Mouse (Mus musculus) forebrain, embryonic 16.5 days (tissue): ENCODE results near the gene Atg7. TPM values are rescaled to one million over a fixed set of nuclear protein-coding genes. Genes with fewer than 3 reads are reported as not detected.

ENCODE experiments used
- ATAC-seq: fragments of 200-750 bp; cut with Nextera tagmentation; 2 replicates; pipeline ENCODE4 v1.8.0; 2017; ENCODE audit warnings: mild to moderate bottlenecking, moderate library complexity
- H3K27ac ChIP-seq: fragments of 300-500 bp; sonication (generic); 2 replicates; pipeline ENCODE4 v1.5.1; 2014; ENCODE audit warnings: low read length, control low read depth
- H3K27me3 ChIP-seq: fragments of 300-500 bp; sonication (generic); replicated peaks from 2 replicates; pipeline ENCODE4 v1.6.1; 2014; ENCODE audit warnings: low read length; ENCODE audit not compliant: control insufficient read depth, insufficient read depth
- H3K36me3 ChIP-seq: fragments of 300-500 bp; sonication (generic); 2 replicates; pipeline ENCODE4 v1.6.1; 2014; ENCODE audit not compliant: control insufficient read depth, insufficient read depth
- H3K4me1 ChIP-seq: fragments of 300-500 bp; sonication (generic); replicated peaks from 2 replicates; pipeline ENCODE4 v1.6.1; 2014; ENCODE audit warnings: low read length; ENCODE audit not compliant: control insufficient read depth, insufficient read depth
- H3K4me2 ChIP-seq: fragments of 300-500 bp; sonication (generic); 2 replicates; pipeline ENCODE4 v1.6.1; 2014; ENCODE audit warnings: mild to moderate bottlenecking, low read length, control low read depth
- H3K4me3 ChIP-seq: fragments of 300-500 bp; sonication (generic); replicated peaks from 2 replicates; pipeline ENCODE4 v1.5.1; 2014; ENCODE audit warnings: mild to moderate bottlenecking, low read length, control low read depth
- H3K9ac ChIP-seq: fragments of 300-500 bp; sonication (generic); replicated peaks from 2 replicates; pipeline ENCODE4 v1.6.1; 2014; ENCODE audit warnings: low read depth, low read length, control low read depth
- H3K9me3 ChIP-seq: fragments of 300-500 bp; sonication (generic); 2 replicates; pipeline ENCODE4 v1.6.1; 2016; ENCODE audit warnings: low read length; ENCODE audit not compliant: control insufficient read depth
- WGBS: fragments of 180-500 bp; shearing (Covaris S2); extraction: QIAGEN DNeasy Blood & Tissue Kit; methylation state at CpG from one replicate; pipeline ENCODE4 v1.1.7; 2014; 5-methylcytosine and 5-hydroxymethylcytosine counted together
- polyA plus RNA-seq: library from polyadenylated mRNA; unstranded; fragments of >200 nt; fragmentation: Nextera tagmentation; extraction: Ambion mirVana; gene quantifications from 2 replicates; pipeline ENCODE4 v1.2.1, GENCODE M21; 2015

Atg7 gene
- polyA plus RNA-seq, 1 experiment from 2014 or later = 23.2 TPM

- H3K9me3 ChIP-seq = no peaks in the 10 kb centered on the region
- H3K4me2 ChIP-seq = peak overlapping the region; percentile 30; the same call in 1 of the 2 replicates
- H3K4me3 ChIP-seq = no peak overlapping the region
- no peak overlapping the region; the same call in 1 of the 2 replicates for H3K9ac ChIP-seq
- no peak for ATAC-seq
- H3K4me1 ChIP-seq = peaks cover 29% of the 10 kb centered on the region
- WGBS = 34% methylated on average over 7 of the region's 7 CpGs
- peak overlapping the region; percentile 21; the same call in 1 of the 2 replicates for H3K27ac ChIP-seq
- no peaks in the 10 kb centered on the region for H3K27me3 ChIP-seq
- no peaks in the 10 kb centered on the region for H3K36me3 ChIP-seq
Observed at GRCm38 (mm10) chr6:114899652-114900051, 256.8 kb downstream of the Atg7 start.

- Histone ChIP-seq H3K9ac (peak overlapping the region; percentile 11; the same call in 1 of the 2 replicates), H3K27ac (peak overlapping the region; percentile 21; the same call in 1 of the 2 replicates), H3K4me3 (no peak overlapping the region), H3K4me2 (peak overlapping the region; percentile 30), H3K9me3 (no peaks in the 10 kb centered on the region), H3K4me1 (peaks cover 29% of the 10 kb centered on the region), H3K36me3 (no peaks in the 10 kb centered on the region), H3K27me3 (no peaks in the 10 kb centered on the region)
- WGBS = 14% methylated on average over 10 of the region's 10 CpGs
- ATAC-seq = peak; percentile 74
Observed at GRCm38 (mm10) chr6:114900194-114900593, 257.3 kb downstream of the Atg7 start.

GRCm38 (mm10) chr6:114901321-114901824 lies 258.5 kb downstream of the Atg7 start:
- Histone ChIP-seq H3K27me3 (no peaks in the 10 kb centered on the region), H3K9me3 (no peaks in the 10 kb centered on the region), H3K4me3 (no peak overlapping the region), H3K4me2 (peak overlapping the region; percentile 24), H3K27ac (peak overlapping the region; percentile 39; the same call in 1 of the 2 replicates), H3K36me3 (no peaks in the 10 kb centered on the region), H3K4me1 (peaks cover 33% of the 10 kb centered on the region), H3K9ac (0 out of 2 replicates have a peak overlapping the region, but pooled peaks have one; percentile 14)
- ATAC-seq = no peak
- whole genome bisulfite sequencing = 4% methylated on average over 12 of the region's 12 CpGs

GRCm38 (mm10) chr6:114901921-114902320 lies 259.0 kb downstream of the Atg7 start:
- Histone ChIP-seq H3K9ac (no peak overlapping the region), H3K27ac (no peak overlapping the region; the same call in 1 of the 2 replicates), H3K4me3 (no peak overlapping the region), H3K4me1 (peaks cover 38% of the 10 kb centered on the region), H3K27me3 (no peaks in the 10 kb centered on the region), H3K4me2 (no peak overlapping the region), H3K9me3 (no peaks in the 10 kb centered on the region), H3K36me3 (no peaks in the 10 kb centered on the region)
- 24% methylated on average over 4 of the region's 4 CpGs for WGBS
- ATAC-seq = peak; percentile 35; the same call in 1 of the 2 replicates

DNA sequence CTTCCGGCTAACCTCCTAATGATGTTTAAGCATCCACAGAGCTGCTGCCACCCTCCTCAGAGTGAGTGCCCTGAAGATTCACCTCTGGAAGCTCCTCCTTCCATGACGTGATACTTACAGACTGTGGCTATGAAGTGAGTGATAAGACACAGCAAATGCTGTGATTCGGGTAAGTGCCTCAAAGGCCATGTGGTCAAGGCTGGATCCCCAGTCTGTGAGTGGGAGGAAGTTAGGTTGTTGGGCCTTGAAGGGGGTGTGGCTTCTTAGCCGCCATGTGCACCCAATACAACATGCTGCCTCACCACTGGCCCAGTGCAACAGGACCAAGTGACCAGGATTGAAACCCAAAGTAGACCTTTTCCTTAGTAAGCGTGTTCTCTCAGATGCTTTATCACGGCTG lies 261.3 kb downstream of the Atg7 start:
- H3K27me3 ChIP-seq = no peaks in the 10 kb centered on the region
- H3K36me3 ChIP-seq = no peaks in the 10 kb centered on the region
- H3K4me2 ChIP-seq = no peak overlapping the region
- peaks cover 44% of the 10 kb centered on the region for H3K4me1 ChIP-seq
- WGBS = 88% methylated on average over 6 of the region's 6 CpGs
- no peak overlapping the region for H3K27ac ChIP-seq
- no peak overlapping the region for H3K9ac ChIP-seq
- no peak overlapping the region for H3K4me3 ChIP-seq
- H3K9me3 ChIP-seq = no peaks in the 10 kb centered on the region
- no peak for ATAC-seq

GRCm38 (mm10) chr6:114904818-114905217 lies 261.9 kb downstream of the Atg7 start:
- Histone ChIP-seq H3K9ac (no peak overlapping the region), H3K27ac (no peak overlapping the region), H3K27me3 (no peaks in the 10 kb centered on the region), H3K36me3 (no peaks in the 10 kb centered on the region), H3K4me2 (no peak overlapping the region), H3K4me1 (peaks cover 44% of the 10 kb centered on the region), H3K9me3 (no peaks in the 10 kb centered on the region), H3K4me3 (no peak overlapping the region)
- WGBS = 96% methylated on average over 3 of the region's 3 CpGs
- ATAC-seq = no peak

DNA sequence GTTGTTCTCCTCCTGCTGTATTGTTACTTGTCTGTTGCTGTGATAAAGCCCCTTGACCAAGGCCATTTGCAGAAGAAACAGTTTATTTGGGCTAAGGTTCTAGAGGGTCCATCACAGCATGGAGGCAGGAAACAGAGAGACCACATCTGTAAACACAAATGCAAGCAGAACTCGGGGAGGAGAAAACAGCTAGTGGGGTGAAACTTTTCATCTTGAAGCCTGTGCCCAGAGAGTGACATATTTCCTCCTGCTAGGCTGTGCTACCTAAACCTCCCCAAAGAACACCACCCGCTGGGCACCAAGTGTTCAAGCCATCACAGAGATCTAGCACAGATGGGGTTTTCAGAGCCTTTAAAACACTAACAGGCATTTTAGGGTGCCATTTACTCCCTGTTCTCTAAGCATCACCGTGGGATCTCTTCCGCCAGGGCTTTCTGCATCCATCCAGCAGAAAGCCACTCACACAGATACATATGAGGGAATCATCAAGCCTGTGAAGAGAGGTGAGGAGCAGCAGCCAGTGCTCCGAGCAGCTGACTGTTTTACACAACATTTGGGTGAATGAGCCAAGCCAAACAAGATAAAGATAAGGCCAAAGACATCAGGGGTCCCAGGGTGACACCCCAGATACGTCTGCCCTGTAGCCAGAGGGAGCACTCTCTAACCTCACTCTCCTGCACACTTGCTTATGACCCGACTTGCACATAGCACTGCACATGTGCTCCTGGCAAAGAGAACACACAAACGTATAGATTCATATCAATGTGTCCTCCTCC lies 262.5 kb downstream of the Atg7 start:
- H3K27me3 ChIP-seq = no peaks in the 10 kb centered on the region
- peaks cover 38% of the 10 kb centered on the region for H3K4me1 ChIP-seq
- no peak overlapping the region for H3K9ac ChIP-seq
- WGBS = 78% methylated on average over 8 of the region's 8 CpGs
- H3K36me3 ChIP-seq = no peaks in the 10 kb centered on the region
- no peak overlapping the region for H3K4me3 ChIP-seq
- H3K4me2 ChIP-seq = no peak overlapping the region
- no peaks in the 10 kb centered on the region for H3K9me3 ChIP-seq
- no peak overlapping the region for H3K27ac ChIP-seq
- ATAC-seq = no peak

DNA sequence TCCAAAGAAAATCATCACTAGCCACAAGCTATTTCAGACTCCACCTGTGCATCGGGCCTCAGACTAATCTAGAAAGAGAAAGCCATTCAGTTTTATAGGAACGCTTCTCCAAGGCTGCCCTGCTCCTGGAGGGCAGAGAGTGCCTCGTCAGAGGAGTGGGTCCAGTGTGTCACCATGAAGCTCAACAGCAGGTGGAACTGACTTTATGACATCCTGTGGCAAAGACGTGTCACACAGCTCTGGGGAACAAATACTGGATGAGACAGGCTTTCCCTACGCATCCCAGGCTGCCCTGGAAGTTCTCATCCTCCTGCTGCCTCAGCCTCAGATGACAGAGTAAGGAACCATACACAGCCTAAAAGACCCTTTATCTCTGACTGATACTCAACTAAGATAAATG lies 263.3 kb downstream of the Atg7 start:
- Histone ChIP-seq H3K4me3 (no peak overlapping the region), H3K4me2 (no peak overlapping the region), H3K27me3 (no peaks in the 10 kb centered on the region), H3K9me3 (no peaks in the 10 kb centered on the region), H3K4me1 (peaks cover 33% of the 10 kb centered on the region), H3K9ac (no peak overlapping the region), H3K27ac (no peak overlapping the region), H3K36me3 (no peaks in the 10 kb centered on the region)
- no peak for ATAC-seq
- 75% methylated on average over 5 of the region's 5 CpGs for WGBS

DNA sequence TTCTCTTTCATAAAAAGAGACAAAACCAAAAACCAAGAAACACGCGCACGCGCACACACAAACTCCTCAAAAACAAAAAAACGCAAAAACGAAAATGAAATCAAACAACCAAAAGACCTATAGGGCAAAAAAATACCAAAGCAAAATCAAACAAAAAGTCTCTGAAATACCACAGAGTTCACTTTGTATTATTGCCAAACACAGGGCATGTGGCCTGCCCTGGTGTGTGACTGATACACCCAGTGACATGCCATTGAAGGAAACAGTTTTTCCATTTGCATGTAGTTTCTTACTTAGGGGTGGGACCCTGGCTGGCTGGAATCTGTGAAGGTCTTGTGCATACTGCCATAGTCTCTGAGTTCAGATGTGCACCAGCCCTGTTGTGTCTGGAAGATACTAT lies 264.6 kb downstream of the Atg7 start:
- no peak overlapping the region for H3K9ac ChIP-seq
- no peak for ATAC-seq
- H3K4me2 ChIP-seq = no peak overlapping the region
- WGBS = 96% methylated on average over 6 of the region's 6 CpGs
- H3K4me1 ChIP-seq = peaks cover 21% of the 10 kb centered on the region
- H3K36me3 ChIP-seq = no peaks in the 10 kb centered on the region
- no peak overlapping the region for H3K4me3 ChIP-seq
- no peak overlapping the region for H3K27ac ChIP-seq
- H3K27me3 ChIP-seq = no peaks in the 10 kb centered on the region
- no peaks in the 10 kb centered on the region for H3K9me3 ChIP-seq
